Mouse (Mus musculus): ENCODE data around the gene Tpm3. TPM values are rescaled to one million over a fixed set of nuclear protein-coding genes. Genes with fewer than 3 reads are reported as not detected.

Gene Tpm3
- total and polyA plus RNA-seq, 3 experiments = 309 to 810 (median 448) TPM

DNA sequence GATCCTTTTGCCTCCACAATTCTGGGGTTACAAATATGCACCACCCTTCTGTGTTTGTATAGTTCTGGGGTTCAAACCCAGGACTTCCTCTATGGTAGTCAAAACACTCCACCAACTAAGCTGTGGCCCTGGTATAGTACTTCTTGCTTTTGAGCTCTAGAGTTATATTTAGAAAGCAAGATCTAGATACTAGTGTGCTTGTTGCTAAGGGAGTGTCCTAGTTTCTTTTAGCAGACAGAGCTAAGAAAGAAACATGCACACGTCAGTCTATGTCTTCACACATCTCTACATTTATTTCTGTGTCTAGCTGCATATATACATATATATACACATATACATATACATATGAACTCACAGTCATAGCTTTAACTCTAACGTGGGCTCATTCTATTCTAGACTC is 39.3 kb downstream of the Tpm3 start:
- in situ Hi-C loops (cut with MboI; ENCODE audit: low pct_ligation_motif_present, low pct_unique_long_range_greater_than_20kb, low sequenced_read_pairs) = no loop called here

DNA sequence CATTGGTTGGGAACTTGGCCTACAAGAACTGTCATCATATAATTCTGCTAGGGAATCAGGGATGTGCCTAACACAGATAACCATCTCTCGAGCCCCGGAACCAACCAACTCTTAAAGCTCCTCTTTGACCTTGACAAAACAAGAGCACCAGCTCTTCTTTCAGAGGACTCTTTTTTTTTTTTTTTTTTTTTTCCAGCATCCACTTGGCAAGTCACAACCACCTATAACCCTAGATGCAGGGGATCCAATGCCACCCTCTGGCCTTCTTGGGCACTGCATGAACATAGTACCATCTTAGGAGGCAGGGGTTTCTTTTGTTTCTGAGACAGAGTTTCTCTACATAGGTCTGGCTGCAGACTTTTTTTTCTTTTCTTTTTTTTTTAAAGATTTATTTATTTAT is 41.9 kb downstream of the Tpm3 start:
- Histone ChIP-seq H3K36me3 (replicated peaks in 1 of 2; ENCODE audit: control insufficient read depth in 1 of 2, insufficient read depth in 1 of 2, low read length in 1 of 2) (no peaks in the 10 kb centered on the region), H3K9me3 (replicated peaks; ENCODE audit: low read length) (no peaks in the 10 kb centered on the region), H3K9ac (ENCODE audit: insufficient read depth, low read depth) (no peak overlapping the region), H3K4me2 (ENCODE audit: insufficient read depth, low read depth, poor library complexity, severe bottlenecking) (no peak overlapping the region), H3K27ac (ENCODE audit: insufficient read depth, low read depth) (no peak overlapping the region), H3K27me3 (replicated peaks) (no peaks in the 10 kb centered on the region), H3K4me1 (ENCODE audit: control insufficient read depth in 1 of 2, insufficient read depth in 2 of 2) (peaks cover 5 to 28% of the 10 kb centered on the region in 2 experiments), H3K4me3 (replicated peaks in 1 of 3; ENCODE audit: low read depth in 2 of 3, low read length in 2 of 3, poor library complexity in 1 of 3) (no peak overlapping the region), H3K79me2 (replicated peaks; ENCODE audit: control insufficient read depth, extremely low read depth, insufficient read depth, poor library complexity, severe bottlenecking) (no peaks in the 10 kb centered on the region)
- DNase-seq (ENCODE audit: extremely low read depth) = no peak
- dilution Hi-C loops (cut with MboI; ENCODE audit: extremely low pct_ligation_motif_present, extremely low pct_unique_long_range_greater_than_20kb, low sequenced_read_pairs) = no loop called here
- TF ChIP-seq RCOR1 (conservative IDR thresholded peaks at IDR 0.05; ENCODE audit: low read depth, low read length) = no peak
- TF ChIP-seq RAD21 (IDR thresholded peaks at IDR 0.05; ENCODE audit: low read depth, low read length) = peak; percentile 15
- TF ChIP-seq JUN (IDR thresholded peaks at IDR 0.05; ENCODE audit: insufficient read depth, low read depth, low read length) = no peak
- TF ChIP-seq MAFK (IDR thresholded peaks at IDR 0.05; ENCODE audit: insufficient replicate concordance, low read length) = no peak
- TF ChIP-seq ELF1 (IDR thresholded peaks at IDR 0.05; ENCODE audit: low read depth, low read length) = no peak
- no peak for TF ChIP-seq ZMIZ1 (IDR thresholded peaks at IDR 0.05; ENCODE audit: low read depth, low read length)
- peak; percentile 92 for TF ChIP-seq ZNF384 (IDR thresholded peaks at IDR 0.05; ENCODE audit: low read depth, low read length)
- TF ChIP-seq SMC3 (IDR thresholded peaks at IDR 0.05; ENCODE audit: low read depth, low read length) = peak; percentile 10; the same call in 1 of the 2 replicates
- no peak for TF ChIP-seq CHD2 (IDR thresholded peaks at IDR 0.05; ENCODE audit: low read length)
- TF ChIP-seq NELFE (IDR thresholded peaks at IDR 0.05; ENCODE audit: low read depth, low read length) = no peak
- TF ChIP-seq CTCF (conservative IDR thresholded peaks at IDR 0.05 in 1 of 2, IDR thresholded peaks at IDR 0.05 in 1 of 2; ENCODE audit: low read depth in 2 of 2, low read length in 2 of 2) = peak; percentile 13 to 44; a peak in 2 of 4 replicates
- in situ Hi-C loops (cut with MboI; ENCODE audit: low pct_ligation_motif_present, low pct_unique_long_range_greater_than_20kb, low sequenced_read_pairs) = no loop called here

More for the DNA sequence above, 39.3 kb downstream of the Tpm3 start:
- Histone ChIP-seq H3K4me1 (ENCODE audit: control insufficient read depth in 1 of 2, insufficient read depth in 2 of 2) (peaks cover 2 to 17% of the 10 kb centered on the region in 2 experiments; a peak in 2 of 4 replicates), H3K27ac (ENCODE audit: insufficient read depth, low read depth) (peak overlapping the region; percentile 52; the same call in 1 of the 2 replicates), H3K36me3 (replicated peaks in 1 of 2; ENCODE audit: control insufficient read depth in 1 of 2, insufficient read depth in 1 of 2, low read length in 1 of 2) (no peaks in the 10 kb centered on the region), H3K4me2 (ENCODE audit: insufficient read depth, low read depth, poor library complexity, severe bottlenecking) (peak overlapping the region; percentile 4), H3K4me3 (replicated peaks in 1 of 3; ENCODE audit: low read depth in 2 of 3, low read length in 2 of 3, poor library complexity in 1 of 3) (no peak overlapping the region), H3K9ac (ENCODE audit: insufficient read depth, low read depth) (no peak overlapping the region), H3K9me3 (replicated peaks; ENCODE audit: low read length) (no peaks in the 10 kb centered on the region), H3K27me3 (replicated peaks) (no peaks in the 10 kb centered on the region), H3K79me2 (replicated peaks; ENCODE audit: control insufficient read depth, extremely low read depth, insufficient read depth, poor library complexity, severe bottlenecking) (no peaks in the 10 kb centered on the region)
- dilution Hi-C loops (cut with MboI; ENCODE audit: extremely low pct_ligation_motif_present, extremely low pct_unique_long_range_greater_than_20kb, low sequenced_read_pairs) = no loop called here
- TF ChIP-seq IRF4 (IDR thresholded peaks at IDR 0.05; ENCODE audit: low read depth, low read length) (peak; percentile 41; the same call in 1 of the 2 replicates), SIN3A (IDR thresholded peaks at IDR 0.05; ENCODE audit: low read length) (no peak), RAD21 (IDR thresholded peaks at IDR 0.05; ENCODE audit: low read depth, low read length) (no peak), MEF2A (IDR thresholded peaks at IDR 0.05; ENCODE audit: borderline replicate concordance, low read depth, low read length) (peak; percentile 81; the same call in 1 of the 2 replicates)
- peak; percentile 48 for DNase-seq (ENCODE audit: extremely low read depth)

DNA sequence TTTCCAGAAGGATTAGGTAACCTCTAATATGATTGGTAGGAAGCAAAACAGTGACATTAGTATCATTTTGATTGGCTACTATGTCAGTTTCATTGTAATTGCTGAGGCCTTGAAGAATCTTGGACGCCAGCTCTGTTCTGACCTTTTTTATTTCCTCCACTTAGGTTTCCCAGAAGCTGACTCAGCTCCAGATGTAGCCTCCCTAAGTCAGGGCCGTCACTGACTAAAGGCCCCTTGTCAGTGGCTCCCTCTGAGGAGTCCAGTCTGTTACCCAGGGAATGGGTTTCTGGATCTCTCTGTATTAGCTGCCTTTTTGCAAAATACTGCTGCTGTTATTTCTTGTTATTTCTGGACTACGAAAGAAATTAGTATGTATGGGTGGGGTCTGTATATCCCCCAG is 43.1 kb downstream of the Tpm3 start:
- in situ Hi-C loops (cut with MboI; ENCODE audit: low pct_ligation_motif_present, low pct_unique_long_range_greater_than_20kb, low sequenced_read_pairs) = no loop called here
- no peak for TF ChIP-seq ZNF384 (IDR thresholded peaks at IDR 0.05; ENCODE audit: low read depth, low read length)

More for the DNA sequence above, 43.1 kb downstream of the Tpm3 start:
- no peak for DNase-seq (ENCODE audit: extremely low read depth)
- Histone ChIP-seq H3K4me2 (ENCODE audit: insufficient read depth, low read depth, poor library complexity, severe bottlenecking) (no peak overlapping the region), H3K36me3 (replicated peaks in 1 of 2; ENCODE audit: control insufficient read depth in 1 of 2, insufficient read depth in 1 of 2, low read length in 1 of 2) (no peaks in the 10 kb centered on the region), H3K4me1 (ENCODE audit: control insufficient read depth in 1 of 2, insufficient read depth in 2 of 2) (peaks cover 5 to 28% of the 10 kb centered on the region in 2 experiments), H3K27me3 (replicated peaks) (no peaks in the 10 kb centered on the region), H3K9me3 (replicated peaks; ENCODE audit: low read length) (no peaks in the 10 kb centered on the region), H3K27ac (ENCODE audit: insufficient read depth, low read depth) (no peak overlapping the region), H3K79me2 (replicated peaks; ENCODE audit: control insufficient read depth, extremely low read depth, insufficient read depth, poor library complexity, severe bottlenecking) (no peaks in the 10 kb centered on the region), H3K9ac (ENCODE audit: insufficient read depth, low read depth) (no peak overlapping the region), H3K4me3 (replicated peaks in 1 of 3; ENCODE audit: low read depth in 2 of 3, low read length in 2 of 3, poor library complexity in 1 of 3) (no peak overlapping the region)
- dilution Hi-C loops (cut with MboI; ENCODE audit: extremely low pct_ligation_motif_present, extremely low pct_unique_long_range_greater_than_20kb, low sequenced_read_pairs) = no loop called here

Measured in CH12.LX (cell line).